Mouse (Mus musculus): ENCODE data around the gene Zfp652. TPM values are rescaled to one million over a fixed set of nuclear protein-coding genes. Genes with fewer than 3 reads are reported as not detected.

Zfp652 gene
- total RNA-seq, 2 experiments from 2014 or later, result 83.7 to 86.6 TPM

Other genes with a start within 250 kb of the Zfp652 start
- gene Nxph3, start 198.1 kb upstream of the Zfp652 start, total RNA-seq (2021), result under 1 TPM; 0.15 to 0.20 TPM
- under 1 TPM; 0.27 to 0.48 TPM for gene Ngfr, start 124.9 kb upstream of the Zfp652 start, total RNA-seq (2021)
- 100 to 1,000 TPM; 166 to 175 TPM for gene Phb, start 45.7 kb upstream of the Zfp652 start, total RNA-seq (2021)
- gene B130006D01Rik, start 10.9 kb downstream of the Zfp652 start, total RNA-seq (2021), result under 1 TPM; 0.56 to 0.57 TPM
- 100 to 1,000 TPM; 287 to 314 TPM for gene Phospho1, start 111.8 kb downstream of the Zfp652 start, total RNA-seq (2021)
- gene Gngt2, start 124.5 kb downstream of the Zfp652 start, total RNA-seq (2021), result 1 to 10 TPM; 4.2 to 5.5 TPM
- 1 to 10 TPM; 2.8 to 3.6 TPM for gene Abi3, start 129.8 kb downstream of the Zfp652 start, total RNA-seq (2021)
- not detected for gene B4galnt2, start 202.2 kb downstream of the Zfp652 start, total RNA-seq (2021)